Mouse (Mus musculus) embryo, embryonic 11.5 days (tissue): ENCODE measurements around the gene Slc25a19.

Source experiments
- DNase-seq: peaks from one replicate; pipeline ENCODE4 v3.0.0-alpha.2; 2012; ENCODE audit warnings: low read depth, low spot score

The Slc25a19 gene

DNA sequence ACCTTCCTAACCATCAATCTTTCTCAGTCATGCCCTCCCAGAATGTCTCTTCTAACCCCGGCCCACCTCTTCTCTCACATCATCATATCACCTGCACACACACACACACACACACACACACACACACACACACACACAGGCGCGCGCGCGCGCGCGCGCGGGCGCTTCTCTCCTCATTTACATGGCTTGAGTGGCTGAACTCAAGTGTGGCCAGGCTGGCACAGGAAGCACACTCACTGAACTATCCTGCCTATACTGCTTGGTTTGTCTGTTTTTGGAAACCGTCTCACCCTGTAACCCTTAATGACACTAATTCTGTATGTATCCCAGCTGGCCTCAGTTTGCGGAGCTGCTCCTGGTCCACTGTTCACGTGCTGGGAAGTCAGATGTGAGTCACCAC is 27.4 kb downstream of the Slc25a19 start:
- no peak for DNase-seq

DNA sequence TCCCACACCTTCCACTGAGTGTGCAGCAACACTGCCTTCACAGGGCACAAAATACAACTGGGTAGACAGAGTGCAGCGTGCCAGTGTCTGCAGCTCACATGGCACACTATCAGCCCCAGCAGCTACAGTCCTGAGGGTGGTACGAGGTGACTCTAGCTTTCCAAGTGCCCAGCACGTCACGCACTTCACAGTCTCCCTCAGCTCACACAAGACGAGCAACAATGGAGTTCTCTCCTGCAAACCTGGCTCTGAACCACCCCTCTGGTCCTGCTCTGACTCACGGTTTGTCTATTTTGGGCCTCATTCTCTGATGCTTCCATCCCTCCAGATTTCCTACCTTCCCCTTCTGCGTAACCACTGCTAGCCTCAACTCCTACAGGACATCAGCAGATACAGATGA is 28.4 kb downstream of the Slc25a19 start:
- DNase-seq = no peak

DNA sequence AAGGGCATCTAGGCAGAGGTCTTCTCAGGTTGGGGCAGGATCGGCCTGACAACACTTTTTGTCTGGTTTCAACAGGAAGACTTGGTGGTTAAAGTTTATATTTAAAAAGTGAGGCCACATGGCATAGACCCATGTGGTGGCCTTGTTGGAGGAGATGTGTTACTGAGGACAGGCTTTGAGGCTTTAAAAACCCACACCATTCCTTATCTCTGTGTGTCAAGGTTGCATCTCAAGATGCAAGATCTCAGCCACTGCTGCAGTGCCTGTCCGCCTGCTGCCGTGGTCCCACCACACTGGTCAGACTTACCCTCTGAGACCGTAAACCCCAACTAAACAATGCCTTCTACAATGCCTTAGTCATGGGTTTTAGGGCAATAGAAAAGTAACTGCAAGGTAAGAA is 29.8 kb downstream of the Slc25a19 start:
- no peak for DNase-seq

DNA sequence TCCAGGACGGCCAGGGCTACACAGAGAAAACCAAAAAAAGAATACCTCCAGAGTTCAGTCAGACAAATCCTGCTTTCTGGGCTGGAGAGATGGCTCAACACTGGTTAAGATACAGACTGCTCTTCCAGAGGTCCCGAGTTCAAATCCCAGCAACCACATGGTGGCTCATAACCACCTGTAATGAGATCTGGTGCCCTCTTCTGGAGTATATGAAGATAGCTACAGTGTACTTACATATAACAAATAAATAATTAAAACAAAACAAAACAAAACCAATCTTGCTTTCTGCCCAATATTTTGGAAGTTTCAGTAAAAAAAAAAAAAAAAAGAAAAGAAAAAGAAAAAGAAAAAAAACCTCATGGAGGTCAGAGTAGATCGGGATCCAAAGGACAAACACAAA is 32.9 kb downstream of the Slc25a19 start:
- no peak for DNase-seq

DNA sequence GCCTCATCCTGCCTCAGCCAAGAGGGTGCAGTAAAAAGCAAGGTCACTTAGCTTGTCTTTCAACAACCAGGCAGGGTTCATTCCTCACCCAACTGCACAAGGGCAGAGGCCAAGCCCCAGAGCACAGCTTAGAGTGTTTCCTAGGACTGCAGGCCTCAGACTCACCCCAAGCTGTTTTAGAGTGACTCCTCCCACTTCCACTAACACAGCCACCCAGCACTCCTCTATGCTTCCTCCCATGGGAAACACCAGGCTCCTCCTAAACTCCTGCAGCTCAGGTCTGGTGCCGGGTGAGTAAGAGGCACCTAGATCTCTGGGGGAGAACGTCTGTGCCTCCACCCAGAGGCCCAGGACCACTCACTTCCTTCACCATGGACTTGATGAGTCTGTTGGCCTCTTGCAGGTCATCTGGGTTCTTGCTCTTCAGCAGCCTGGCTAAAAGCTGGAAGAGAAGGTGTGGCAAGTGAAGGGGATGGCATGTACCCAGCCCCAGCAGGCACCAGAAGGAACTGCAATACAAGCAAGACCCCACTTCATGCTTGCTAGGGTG is 37.5 kb downstream of the Slc25a19 start:
- no peak for DNase-seq

DNA sequence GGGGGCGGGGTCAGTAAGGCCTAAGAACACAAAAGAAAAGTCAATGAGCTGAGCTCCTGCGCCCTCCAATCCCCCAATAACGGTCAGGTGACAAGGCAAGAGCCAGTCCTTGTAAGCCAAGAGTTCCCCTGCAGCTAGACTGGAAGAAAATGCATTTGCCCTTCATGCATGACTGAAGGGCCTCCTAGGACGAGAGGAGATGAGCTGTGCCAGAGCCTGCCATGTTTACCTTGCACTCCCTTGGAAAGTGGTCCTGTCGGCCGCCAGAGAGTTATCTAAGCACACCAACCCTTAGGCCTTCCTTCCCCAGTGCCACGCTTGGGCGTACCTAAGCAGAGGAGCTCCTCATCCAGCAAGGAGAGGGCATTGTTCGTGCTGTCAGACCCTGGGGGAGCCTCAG is 40.1 kb downstream of the Slc25a19 start:
- DNase-seq = no peak

DNA sequence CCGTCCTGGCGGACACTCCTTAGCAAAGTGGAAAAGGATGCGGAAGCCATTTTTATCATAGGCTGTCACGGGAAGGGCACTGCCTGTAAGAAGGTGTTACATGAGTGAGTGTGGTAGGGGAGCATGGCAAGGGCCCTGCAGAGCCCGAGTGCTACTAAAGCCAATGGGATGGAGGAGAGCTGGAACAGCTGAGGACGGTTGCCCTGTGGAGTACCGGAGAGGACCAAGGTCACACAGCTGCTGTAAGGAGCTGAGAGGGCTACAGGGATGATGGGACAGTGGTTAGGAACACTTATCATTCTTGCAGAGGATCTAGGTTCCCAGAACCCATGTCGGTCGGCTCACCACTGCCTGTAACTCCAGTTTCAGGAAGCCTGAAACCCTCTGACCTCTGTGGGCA is 41.7 kb downstream of the Slc25a19 start:
- no peak for DNase-seq

DNA sequence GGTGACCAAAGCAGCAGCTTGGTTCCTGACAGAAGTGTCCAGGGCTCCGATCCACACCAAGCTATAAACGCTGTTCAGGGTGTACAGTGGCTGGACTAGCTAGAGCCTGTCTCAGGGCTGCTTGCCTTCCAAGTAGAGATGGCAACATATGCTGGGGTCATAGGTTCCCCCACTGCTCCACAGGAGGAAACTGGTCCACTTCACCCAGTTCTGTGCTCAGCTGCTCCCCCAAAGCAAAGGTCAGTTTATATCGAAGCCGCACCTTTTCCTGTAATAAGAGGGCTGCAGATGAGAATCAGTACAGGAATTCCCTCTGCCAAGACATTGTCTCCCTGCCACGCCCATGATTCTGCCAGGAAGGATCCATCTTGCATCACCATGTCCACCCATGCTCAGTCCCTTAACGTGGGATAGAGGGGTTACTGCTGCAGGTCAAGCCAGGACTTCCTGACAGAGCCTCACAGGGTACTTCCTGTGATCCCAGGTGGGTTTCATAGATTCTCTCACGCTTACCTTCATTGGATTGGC is 42.5 kb downstream of the Slc25a19 start:
- DNase-seq = no peak

DNA sequence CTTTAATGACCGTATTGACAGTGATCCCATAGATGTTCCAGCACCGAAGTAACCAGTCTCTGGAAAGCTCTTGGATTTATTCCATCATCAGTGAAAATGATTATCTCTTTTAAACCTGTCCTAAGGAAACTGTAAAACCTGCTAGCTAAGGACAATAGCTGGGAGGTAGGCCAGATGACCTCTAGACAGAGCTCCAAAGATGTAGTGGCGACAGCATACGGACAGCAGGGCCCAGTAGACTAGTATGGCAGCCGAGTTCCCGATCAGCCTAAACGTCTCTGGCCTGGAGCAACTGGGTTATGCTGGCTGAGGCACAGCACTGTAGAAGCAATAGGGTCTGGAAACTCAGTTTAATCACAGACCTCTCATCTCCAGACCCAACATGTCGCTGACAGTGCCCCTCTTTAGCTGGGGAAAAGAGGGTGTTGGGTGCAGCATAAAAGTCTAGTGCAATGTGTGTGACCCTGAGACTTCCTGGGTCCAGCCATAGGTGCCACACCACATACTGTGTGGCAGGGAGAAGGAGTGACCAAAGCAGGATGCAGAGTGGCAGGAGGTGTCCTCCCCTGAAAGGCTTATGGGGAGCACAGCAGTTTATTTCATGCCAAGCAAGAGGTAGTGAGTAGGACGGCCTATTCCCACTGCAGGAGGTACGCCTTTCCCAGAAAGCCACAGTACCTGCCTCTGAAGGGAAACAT is 43.6 kb downstream of the Slc25a19 start:
- no peak for DNase-seq

DNA sequence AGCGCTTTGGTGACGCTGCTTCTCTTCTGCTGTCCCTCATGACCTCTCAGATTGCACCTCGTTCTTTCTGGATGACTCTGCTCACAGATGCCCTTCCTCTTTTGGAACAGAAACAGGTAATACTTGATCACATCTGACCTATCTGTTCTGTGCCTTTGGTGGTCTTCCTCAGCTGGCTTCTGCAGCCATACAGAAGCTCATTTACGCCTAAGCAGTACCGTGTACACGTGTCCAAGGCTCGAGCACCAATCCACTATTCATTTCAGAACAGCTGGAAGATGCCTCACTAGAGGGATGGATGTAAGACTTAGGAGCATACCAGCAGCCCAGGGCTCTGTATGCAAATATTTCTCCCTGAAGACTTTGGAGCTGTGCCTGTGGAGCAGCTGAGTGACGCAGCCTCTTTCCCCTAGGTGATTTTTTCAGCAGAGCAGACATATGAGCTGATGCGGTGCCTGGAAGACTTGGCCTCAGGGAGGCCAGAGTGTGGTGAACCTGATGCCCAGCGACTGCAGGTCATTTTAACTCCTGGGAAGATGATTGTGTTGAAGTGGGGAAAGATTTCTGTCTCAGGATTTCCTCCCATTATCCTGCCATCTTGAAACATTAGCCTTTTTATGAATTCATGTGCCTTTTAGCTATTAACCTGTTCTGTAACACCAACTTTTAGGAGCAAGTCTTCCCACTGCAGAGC is 45.0 kb downstream of the Slc25a19 start:
- DNase-seq = no peak

DNA sequence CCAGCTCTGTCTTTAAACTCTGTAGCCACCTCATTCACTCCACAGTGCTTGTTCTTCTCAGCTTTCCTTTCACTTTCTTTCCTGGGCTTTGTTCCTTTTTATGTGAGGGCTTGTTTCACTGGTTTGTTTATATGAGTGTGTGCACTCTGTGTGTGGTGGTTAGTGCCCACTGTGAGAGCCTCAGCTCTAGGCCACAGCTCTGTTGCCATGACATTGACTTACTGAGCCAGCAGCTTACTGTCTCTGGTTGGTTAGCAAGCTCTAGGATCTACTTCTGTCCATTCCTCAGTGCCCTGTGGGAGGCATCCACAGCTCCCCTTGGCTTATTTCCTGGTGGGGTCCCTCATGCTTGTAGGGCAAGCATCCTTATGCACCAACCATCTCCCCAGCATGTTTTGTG is 49.0 kb downstream of the Slc25a19 start:
- no peak for DNase-seq

DNA sequence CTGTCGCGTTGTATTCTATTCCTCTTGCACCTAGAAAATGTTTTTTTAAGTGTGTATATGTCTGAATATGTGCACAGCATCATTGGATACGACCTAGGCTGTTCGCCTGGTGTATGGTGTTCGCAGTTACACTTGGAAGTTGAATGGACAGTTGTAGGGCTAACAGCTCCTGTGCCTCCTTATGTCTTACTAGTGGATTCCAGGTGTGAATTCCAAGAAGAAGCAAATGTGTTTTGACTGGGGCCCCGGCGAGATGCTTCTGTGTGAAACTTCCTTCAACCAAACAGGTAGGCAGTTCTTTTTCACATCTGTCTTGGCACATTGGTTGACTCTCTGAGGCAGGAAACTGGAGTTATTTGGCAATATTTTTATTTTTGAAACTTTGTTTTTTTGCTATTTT is 63.1 kb downstream of the Slc25a19 start:
- DNase-seq = no peak
